Mouse (Mus musculus): ENCODE data around the gene Usmg5. TPM values are rescaled to one million over a fixed set of nuclear protein-coding genes. Genes with fewer than 3 reads are reported as not detected.

The Usmg5 gene
- total RNA-seq, 1 experiment from 2014 or later, result 539 TPM

DNA sequence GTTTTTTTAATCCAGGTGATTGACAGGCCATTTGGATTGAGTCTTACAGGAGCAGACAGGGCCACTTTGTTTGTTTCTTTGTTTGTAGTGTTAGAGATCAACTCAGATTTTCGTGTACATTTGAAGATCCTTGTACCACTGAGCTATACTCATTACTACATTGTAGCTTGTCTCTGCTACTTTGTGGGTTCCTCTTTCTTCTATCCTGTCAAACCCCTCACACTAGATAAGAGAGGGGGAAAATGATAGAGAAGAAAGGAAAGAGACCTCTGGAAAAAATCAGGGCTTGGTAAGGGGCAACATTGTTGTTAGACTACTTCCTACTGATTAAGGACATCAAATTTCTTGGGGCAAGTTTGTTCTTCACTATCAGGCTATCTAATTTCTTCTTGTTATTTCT, 32.8 kb downstream of the Usmg5 start:
- no peak for DNase-seq

DNA sequence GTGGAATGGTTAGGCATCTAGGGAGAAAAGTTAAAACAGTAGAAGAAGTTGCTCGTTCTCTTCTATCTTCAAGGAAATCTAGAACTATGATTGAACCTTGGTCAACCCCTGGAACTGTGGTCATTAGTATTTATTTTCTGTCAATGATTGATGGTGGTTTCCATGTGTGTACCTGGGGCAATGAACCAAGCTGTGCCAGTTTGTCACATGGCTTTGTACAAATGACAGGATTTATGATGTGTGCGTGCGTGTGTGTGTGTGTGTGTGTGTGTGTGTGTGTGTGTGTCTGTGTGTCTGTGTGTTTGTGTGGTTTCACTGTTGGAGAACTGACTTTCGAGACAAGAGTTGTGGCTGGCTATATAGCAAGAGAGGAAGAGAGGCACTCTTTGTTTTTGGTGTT, 37.0 kb downstream of the Usmg5 start:
- DNase-seq, result no peak

DNA sequence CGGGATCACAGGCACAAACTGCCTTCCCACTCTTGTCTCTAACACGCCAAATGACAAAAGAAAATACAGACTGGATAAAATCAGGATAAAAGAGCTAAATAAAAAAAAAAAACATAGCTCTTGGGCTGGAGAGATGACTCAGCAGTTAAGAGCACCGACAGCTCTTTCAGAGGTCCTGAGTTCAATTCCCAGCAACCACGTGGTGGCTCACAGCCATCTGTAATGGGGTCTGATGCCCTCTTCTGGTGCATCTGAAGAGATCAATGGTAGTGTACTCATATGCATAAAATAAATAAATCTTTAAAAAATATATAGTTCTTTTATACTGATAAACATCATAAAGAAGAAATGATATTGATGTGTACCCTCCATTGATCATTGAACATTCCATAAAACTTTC, 37.5 kb downstream of the Usmg5 start:
- no peak for DNase-seq

DNA sequence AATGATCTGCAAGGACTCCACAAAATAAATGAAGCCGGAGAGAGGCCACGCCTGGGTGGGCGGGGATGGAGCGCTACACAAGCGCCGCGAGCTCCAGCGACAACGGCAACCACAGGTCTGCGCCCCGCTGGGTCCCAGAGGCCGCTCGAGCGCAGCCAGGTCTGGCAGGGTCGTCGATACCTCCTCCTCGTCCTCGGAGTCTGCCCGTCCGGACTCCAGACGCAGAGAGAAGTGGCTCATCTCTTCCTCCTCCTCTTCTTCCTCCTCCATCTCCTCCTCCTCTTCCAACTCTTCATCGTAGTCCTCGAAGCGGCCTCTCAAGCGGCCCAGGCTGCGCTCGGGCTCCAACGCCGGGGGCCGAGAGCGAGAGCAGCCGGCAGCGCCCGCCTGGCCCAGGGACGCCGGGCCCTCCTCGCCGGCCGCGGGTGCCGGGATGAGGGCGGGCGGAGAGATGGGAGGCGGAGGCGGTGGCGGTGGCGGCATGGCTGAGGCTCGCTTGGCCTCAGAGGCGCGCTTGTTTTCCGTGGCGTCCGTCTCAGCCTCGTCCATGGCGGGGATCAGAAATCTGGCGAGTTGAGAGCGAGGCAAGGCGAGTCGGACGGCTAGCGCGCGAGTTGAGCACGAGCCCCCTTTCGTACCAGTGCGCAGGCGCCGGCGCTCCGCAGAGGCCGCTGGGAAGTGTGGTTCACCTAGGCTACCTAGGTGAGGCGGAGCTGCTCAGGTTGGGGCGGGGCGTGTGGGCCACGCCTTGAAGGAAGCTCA, 40.0 kb downstream of the Usmg5 start, which contains the start of gene Pcgf6:
TSS of gene Pcgf6 (minus strand) at position 636 of the 762 bp plus-strand sequence.
- DNase-seq, result peak; percentile 79

DNA sequence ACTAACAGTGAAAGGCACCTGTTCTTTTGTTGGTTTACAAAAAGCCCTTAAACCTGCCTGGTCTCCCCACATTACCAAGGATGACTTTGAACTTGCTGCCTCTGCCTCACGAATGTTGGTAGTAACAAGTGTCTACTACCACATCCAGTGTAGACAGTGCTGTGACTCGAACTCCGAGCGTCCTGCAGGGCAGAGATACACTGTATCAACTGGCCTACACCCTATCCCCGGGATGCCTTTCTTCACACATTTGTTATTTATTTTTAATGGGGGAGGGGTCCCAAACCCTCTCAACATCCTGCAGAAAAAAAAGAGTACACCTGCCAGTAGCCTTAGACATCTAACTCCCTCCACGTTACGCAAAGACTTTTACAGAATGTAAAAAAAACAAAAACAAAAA, 40.6 kb downstream of the Usmg5 start:
- no peak for DNase-seq

DNA sequence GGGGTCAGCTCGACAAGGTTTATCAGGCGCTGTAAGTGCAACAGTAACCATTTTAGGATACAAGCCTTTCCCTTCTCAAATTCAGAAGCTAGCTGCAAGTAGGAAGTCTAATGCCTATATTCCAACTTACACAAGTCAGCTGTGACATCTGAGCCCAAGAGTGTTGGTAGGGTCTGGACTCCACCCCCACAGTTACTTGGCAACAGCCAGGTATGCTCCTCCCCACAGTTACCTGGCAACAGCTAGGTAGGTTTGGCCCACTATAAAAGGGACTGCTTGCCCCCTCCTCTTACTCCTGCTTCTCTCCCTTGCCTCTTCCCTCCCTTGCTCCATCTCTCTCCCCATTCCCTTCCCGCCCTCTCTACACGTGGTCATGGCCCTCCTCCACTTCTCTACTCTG, 41.4 kb downstream of the Usmg5 start:
- no peak for DNase-seq

DNA sequence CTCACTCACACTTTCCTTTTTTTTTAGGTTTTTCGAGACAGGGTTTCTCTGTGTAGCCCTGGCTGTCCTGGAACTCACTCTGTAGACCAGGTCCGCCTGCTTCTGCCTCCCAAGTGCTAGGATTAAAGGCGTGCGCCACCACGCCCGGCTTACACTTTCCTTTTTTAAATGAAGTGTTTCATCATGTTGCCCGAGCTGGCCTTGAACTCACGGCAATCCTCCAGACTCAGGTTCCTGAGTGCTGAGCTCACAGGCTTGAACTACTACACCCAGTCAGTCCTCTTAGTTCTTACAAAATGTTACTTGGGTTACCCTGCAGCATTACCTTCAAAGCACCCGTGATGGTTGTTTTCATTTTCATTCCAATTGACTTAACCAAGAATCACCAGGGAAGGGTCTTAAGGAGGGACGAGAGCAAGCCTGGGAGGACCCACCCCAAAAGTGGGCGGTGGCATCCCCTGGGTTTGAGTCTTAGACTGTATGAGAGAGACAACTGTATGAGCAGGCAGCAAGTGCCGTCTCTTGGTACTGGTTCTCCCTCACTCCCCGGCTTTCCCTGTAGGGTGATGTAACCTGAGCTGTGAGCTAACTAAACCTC, 43.1 kb downstream of the Usmg5 start:
- peak; percentile 59 for DNase-seq

DNA sequence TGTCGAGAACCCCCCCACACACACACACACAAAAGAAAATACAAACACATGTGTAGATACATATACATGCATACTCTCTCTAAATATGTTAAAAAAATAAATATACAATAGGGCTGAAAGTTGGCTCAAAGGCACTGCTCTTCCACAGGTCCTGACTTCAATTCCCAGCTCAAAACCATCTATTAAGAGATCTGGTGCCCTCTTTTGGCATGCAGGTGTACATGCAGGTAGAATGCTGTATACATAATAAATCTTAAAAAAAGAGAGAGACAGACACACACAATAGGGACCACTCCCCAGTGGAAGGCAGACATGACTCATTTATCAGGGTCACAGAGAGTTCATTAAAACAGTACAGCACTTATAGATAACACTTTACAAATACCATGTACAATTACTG, 44.1 kb downstream of the Usmg5 start:
- DNase-seq, result no peak

DNA sequence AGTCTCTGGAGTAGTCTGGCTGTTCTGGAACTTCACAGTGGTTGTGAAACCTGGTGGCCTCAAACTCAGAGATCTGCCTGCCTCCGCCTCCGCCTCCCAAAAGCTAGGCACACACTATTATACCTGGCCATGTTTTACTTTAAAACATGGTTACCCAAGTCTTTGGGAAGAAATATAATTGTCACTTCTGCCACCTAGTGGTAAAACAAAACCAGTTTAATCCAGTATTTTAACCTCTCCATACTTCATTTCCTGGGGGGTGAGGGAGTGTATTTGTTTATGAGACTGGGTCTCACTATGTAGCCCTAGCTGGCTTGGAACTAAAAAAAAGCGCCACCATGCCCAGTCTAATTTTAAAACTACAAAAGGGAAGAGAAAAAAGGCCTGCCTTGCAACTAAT, 46.8 kb downstream of the Usmg5 start:
- no peak for DNase-seq

DNA sequence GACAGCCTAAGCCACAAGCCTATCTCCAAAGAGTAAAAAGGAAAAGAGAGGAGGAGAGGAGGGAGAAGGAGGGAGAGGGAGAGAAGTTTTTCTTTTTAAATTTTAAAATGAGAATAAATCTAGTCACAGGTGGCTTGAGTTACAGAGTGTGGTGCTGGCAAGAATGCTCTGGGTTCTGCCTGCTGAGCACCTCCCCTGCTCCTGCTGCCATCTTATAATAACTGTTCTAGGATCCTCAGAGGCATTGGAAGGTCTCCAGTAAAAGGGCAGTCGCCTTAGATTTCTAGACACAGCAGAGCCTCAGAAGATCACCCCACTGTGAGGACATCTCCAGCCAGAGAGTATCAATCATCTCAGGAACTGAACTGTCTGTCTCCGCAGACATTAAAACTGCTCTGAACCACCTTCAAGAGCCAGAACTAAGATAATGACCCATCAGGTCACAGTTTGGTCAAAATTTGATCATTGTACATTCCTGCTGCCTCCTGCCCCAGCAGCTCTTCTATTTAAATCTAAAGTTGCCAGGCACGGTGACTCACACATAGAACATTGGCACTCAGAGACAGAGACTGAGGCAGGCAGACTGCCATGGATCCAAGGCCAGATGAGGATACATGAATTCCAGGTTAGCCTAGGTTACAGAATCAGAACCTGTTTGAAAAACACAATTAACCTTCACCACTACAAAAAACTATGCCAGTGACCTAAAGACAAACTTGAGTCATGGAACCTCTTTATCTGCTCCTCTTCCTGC, 49.5 kb downstream of the Usmg5 start:
- peak; percentile 43 for DNase-seq

DNA sequence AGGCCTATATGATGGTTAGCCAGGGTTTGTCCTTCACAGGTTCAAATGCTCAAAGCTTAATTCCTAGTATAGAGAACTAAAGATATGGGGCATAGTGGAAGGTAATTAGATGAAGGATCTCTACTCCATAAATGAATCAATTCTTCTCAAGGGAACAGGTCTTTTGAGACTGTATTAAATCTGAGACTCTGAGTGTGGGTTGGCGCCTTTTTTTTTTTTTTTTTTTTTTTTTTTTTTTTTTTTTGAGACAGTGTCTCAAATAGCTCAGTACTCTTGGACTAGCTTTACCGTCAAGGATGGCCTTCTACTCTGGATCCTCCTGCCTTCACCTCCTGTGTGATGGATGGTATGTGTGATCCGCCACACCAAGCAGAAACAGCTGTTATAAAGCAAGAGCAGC, 53.9 kb downstream of the Usmg5 start:
- no peak for DNase-seq

DNA sequence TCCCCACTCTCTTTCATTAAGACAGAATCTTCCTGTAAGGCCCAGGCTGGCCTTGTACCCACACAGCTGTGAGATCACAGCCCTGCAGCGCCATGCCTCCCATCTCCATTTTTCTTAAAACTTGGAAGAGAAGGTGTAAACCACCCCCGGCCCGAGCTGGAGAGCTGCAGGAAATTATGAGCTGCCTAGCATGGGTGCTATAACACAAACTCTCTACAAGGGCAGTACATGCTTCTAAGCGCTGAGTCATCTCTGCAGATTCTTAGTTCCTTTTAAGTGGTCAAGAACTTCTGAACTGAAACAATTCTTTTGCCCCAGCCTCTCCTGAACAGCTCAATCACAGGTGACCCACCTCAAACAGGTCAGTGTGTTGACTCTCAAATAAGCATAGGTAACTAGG, 55.5 kb downstream of the Usmg5 start:
- DNase-seq, result no peak

Other genes starting within 250 kb of the Usmg5 start
- 5.1 and 5.4 TPM in 2 replicates for gene Ina, start 75.9 kb downstream of the Usmg5 start, total RNA-seq (2021)
- gene Nt5c2, start 75.5 kb downstream of the Usmg5 start, total RNA-seq (2021), result 59.5 and 64.5 TPM in 2 replicates
- 12.2 and 14.9 TPM in 2 replicates for gene Pcgf6, start 39.7 kb downstream of the Usmg5 start, total RNA-seq (2021)
- gene Taf5, start 22.9 kb downstream of the Usmg5 start, total RNA-seq (2021), result 4.4 and 5.3 TPM in 2 replicates
- 26.0 and 26.8 TPM in 2 replicates for gene Pdcd11, start 121 bp upstream of the Usmg5 start, total RNA-seq (2021)
- gene Calhm2, start 47.6 kb upstream of the Usmg5 start, total RNA-seq (2021), result 5.5 TPM in 2 replicates
- not detected in 2 replicates for gene Calhm1, start 53.6 kb upstream of the Usmg5 start, total RNA-seq (2021)
- not detected in 2 replicates for gene Calhm3, start 67.1 kb upstream of the Usmg5 start, total RNA-seq (2021)
- gene Neurl1a, start 88.2 kb upstream of the Usmg5 start, total RNA-seq (2021), result 13.0 and 13.9 TPM in 2 replicates